Mouse (Mus musculus): Measurements from ENCODE around the gene Alpl.

GRCm38 (mm10) chr4:137774013-137774412 lies 22.2 kb downstream of the Alpl start:
- no peak for TF ChIP-seq POLR2A (IDR thresholded peaks at IDR 0.05; ENCODE audit: low read depth, low read length)
- TF ChIP-seq CTCF (IDR thresholded peaks at IDR 0.05; ENCODE audit: extremely low read depth, insufficient read depth, insufficient read length, insufficient replicate concordance) = no peak

Measured in spleen, adult 2 months (tissue).